Mouse (Mus musculus) hindbrain, embryonic 13.5 days (tissue): ENCODE data around the gene Hsf2. TPM values are rescaled to one million over a fixed set of nuclear protein-coding genes. Genes with fewer than 3 reads are reported as not detected.

Source experiments
- ATAC-seq: fragments of 200-750 bp; cut with Nextera tagmentation; 2 replicates; pipeline ENCODE4 v1.8.0; 2017; ENCODE audit warnings: moderate TSS enrichment; ENCODE audit not compliant: low FRiP score
- H3K27ac ChIP-seq: fragments of 300-500 bp; sonication (generic); 2 replicates; pipeline ENCODE4 v1.5.1; 2015; ENCODE audit warnings: inconsistent platforms, mild to moderate bottlenecking, moderate library complexity
- H3K27me3 ChIP-seq: fragments of 300-500 bp; sonication (generic); 2 replicates; pipeline ENCODE4 v1.6.1; 2015; ENCODE audit warnings: mild to moderate bottlenecking, inconsistent platforms
- H3K36me3 ChIP-seq: fragments of 300-500 bp; sonication (generic); 2 replicates; pipeline ENCODE4 v1.6.1; 2015; ENCODE audit warnings: mild to moderate bottlenecking, inconsistent platforms
- H3K4me1 ChIP-seq: fragments of 300-500 bp; sonication (generic); replicated peaks from 2 replicates; pipeline ENCODE4 v1.6.1; 2015; ENCODE audit warnings: inconsistent platforms
- H3K4me2 ChIP-seq: fragments of 300-500 bp; sonication (generic); 2 replicates; pipeline ENCODE4 v1.6.1; 2015; ENCODE audit warnings: inconsistent platforms, mild to moderate bottlenecking, moderate library complexity
- H3K4me3 ChIP-seq: fragments of 300-500 bp; sonication (generic); 2 replicates; pipeline ENCODE4 v1.5.1; 2015; ENCODE audit warnings: mild to moderate bottlenecking, inconsistent platforms
- H3K9ac ChIP-seq: fragments of 300-500 bp; sonication (generic); 2 replicates; pipeline ENCODE4 v1.6.1; 2015; ENCODE audit warnings: mild to moderate bottlenecking, inconsistent platforms
- H3K9me3 ChIP-seq: fragments of 300-500 bp; sonication (generic); 2 replicates; pipeline ENCODE4 v1.6.1; 2016; ENCODE audit warnings: inconsistent platforms
- WGBS: fragments of 180-500 bp; shearing (Covaris S2); methylation state at CpG from one replicate; pipeline ENCODE4 v1.1.7; 2015; 5-methylcytosine and 5-hydroxymethylcytosine counted together
- polyA plus RNA-seq: library from polyadenylated mRNA; unstranded; fragments of >200 nt; fragmentation: Nextera tagmentation; extraction: Ambion mirVana; gene quantifications from 2 replicates; pipeline ENCODE4 v1.2.1, GENCODE M21; 2015

The Hsf2 gene
- polyA plus RNA-seq, 1 experiment from 2014 or later: 68.3 TPM

DNA sequence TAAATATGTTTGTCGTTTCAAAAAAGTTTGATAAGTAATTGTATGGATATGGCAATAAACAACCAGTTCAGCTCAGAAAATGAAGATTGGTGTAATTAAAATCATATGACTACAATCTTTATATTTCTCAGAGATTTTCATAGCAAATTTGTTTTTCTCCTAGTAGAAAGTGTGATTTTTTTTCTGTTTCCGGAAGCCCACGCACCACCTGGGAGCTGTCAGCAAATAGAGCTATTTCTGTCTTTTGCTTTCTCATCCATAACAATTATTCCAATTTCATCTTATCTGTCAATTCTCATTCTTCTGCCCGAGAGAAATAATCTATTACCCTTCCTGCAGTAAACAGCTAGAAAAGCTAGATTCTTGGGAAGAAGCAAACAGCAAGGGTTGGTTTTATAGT lies 63.4 kb downstream of the Hsf2 start:
- H3K4me3 ChIP-seq: no peak overlapping the region

DNA sequence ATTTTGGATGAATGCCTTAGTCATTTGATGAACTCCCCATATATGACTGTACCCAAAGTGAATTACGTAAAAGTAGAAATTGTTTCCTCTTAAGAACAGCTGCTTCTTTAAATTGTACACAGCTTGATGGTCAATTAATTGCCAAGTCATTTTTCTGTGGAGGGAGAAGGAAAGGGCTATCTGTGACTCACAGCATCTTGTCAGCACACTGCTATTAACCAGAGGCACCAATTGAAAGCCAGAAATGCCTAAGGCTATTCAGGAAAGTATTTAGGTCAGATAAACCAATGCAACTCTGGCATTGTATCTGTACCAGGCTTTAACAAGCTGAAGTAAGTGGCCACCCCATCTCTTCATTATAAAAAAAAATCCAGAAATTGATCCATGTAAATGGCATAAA lies 67.5 kb downstream of the Hsf2 start:
- Histone ChIP-seq H3K9me3 (no peaks in the 10 kb centered on the region), H3K27ac (no peak overlapping the region), H3K4me3 (no peak overlapping the region), H3K36me3 (no peaks in the 10 kb centered on the region), H3K4me2 (no peak overlapping the region), H3K9ac (no peak overlapping the region), H3K27me3 (0 out of 2 replicates have a peak, but pooled peaks cover 2% of the 10 kb centered on the region), H3K4me1 (no peaks in the 10 kb centered on the region)
- 84% methylated on average over 1 of the region's 1 CpGs for WGBS
- no peak for ATAC-seq

More for the DNA sequence above, 63.4 kb downstream of the Hsf2 start:
- H3K27ac ChIP-seq: no peak overlapping the region
- ATAC-seq: no peak
- no peaks in the 10 kb centered on the region for H3K36me3 ChIP-seq
- no peak overlapping the region for H3K4me2 ChIP-seq
- no peaks in the 10 kb centered on the region for H3K9me3 ChIP-seq
- H3K4me1 ChIP-seq: no peaks in the 10 kb centered on the region
- H3K27me3 ChIP-seq: 0 out of 2 replicates have a peak, but pooled peaks cover 2% of the 10 kb centered on the region
- 83% methylated on average over 4 of the region's 4 CpGs for WGBS
- H3K9ac ChIP-seq: no peak overlapping the region

GRCm38 (mm10) chr10:57557597-57557996 lies 71.4 kb downstream of the Hsf2 start:
- 81% methylated on average over 5 of the region's 5 CpGs for WGBS
- H3K36me3 ChIP-seq: no peaks in the 10 kb centered on the region
- no peak for ATAC-seq
- no peak overlapping the region for H3K27ac ChIP-seq
- H3K27me3 ChIP-seq: no peaks in the 10 kb centered on the region
- no peaks in the 10 kb centered on the region for H3K4me1 ChIP-seq
- H3K4me3 ChIP-seq: no peak overlapping the region
- H3K9me3 ChIP-seq: no peaks in the 10 kb centered on the region
- no peak overlapping the region for H3K4me2 ChIP-seq
- H3K9ac ChIP-seq: no peak overlapping the region

Other genes with a start within 250 kb of the Hsf2 start
- 384 and 389 TPM in 2 replicates for gene Serinc1, start 46.1 kb downstream of the Hsf2 start, polyA plus RNA-seq
- 2.1 and 2.7 TPM in 2 replicates for gene Pkib, start 145.6 kb downstream of the Hsf2 start, polyA plus RNA-seq